Mouse (Mus musculus) liver, adult 2 months (tissue): ENCODE results near the gene Ptger1. TPM values are rescaled to one million over a fixed set of nuclear protein-coding genes. Genes with fewer than 3 reads are reported as not detected.

Experiments used
- DNase-seq: peaks from one replicate; pipeline ENCODE4 v3.0.0-alpha.2; 2011; ENCODE audit warnings: low read depth, low spot score; ENCODE audit errors: extremely low read depth
- H3K27ac ChIP-seq: fragments of 200-500 bp; replicated peaks from 2 replicates; pipeline ENCODE4 v1.5.1; 2012; ENCODE audit warnings: low read depth, mild to moderate bottlenecking, control low read depth, inconsistent platforms, low read length; ENCODE audit not compliant: insufficient read depth
- H3K27me3 ChIP-seq: fragments of 200-500 bp; 2 replicates; pipeline ENCODE4 v1.6.1; 2012; ENCODE audit warnings: mild to moderate bottlenecking, moderate library complexity, low read length, inconsistent platforms; ENCODE audit not compliant: control insufficient read depth, insufficient read depth
- H3K36me3 ChIP-seq: fragments of 200-500 bp; 2 replicates; pipeline ENCODE4 v1.6.1; 2012; ENCODE audit warnings: low read length, inconsistent platforms; ENCODE audit not compliant: control insufficient read depth, insufficient read depth
- H3K4me1 ChIP-seq: fragments of 200-500 bp; 2 replicates; pipeline ENCODE4 v1.6.1; 2011; ENCODE audit warnings: low read length; ENCODE audit not compliant: control insufficient read depth, insufficient read depth
- H3K4me3 ChIP-seq: fragments of 200-500 bp; 2 replicates; pipeline ENCODE4 v1.5.1; 2011; ENCODE audit warnings: low read depth, mild to moderate bottlenecking, control low read depth, low read length, moderate library complexity; ENCODE audit not compliant: insufficient read depth
- H3K79me2 ChIP-seq: fragments of 200-500 bp; 2 replicates; pipeline ENCODE4 v1.6.1; 2012; ENCODE audit warnings: inconsistent platforms, mild to moderate bottlenecking, low read length, moderate library complexity; ENCODE audit not compliant: control insufficient read depth, insufficient read depth
- H3K9ac ChIP-seq: fragments of 200-500 bp; 2 replicates; pipeline ENCODE4 v1.6.1; 2012; ENCODE audit warnings: low read depth, mild to moderate bottlenecking, control low read depth, inconsistent platforms, low read length
- CTCF ChIP-seq: fragments of 200-500 bp; IDR thresholded peaks from 2 replicates; pipeline ENCODE4 v1.5.1; 2011; ENCODE audit warnings: low read depth, low read length, control low read depth
- POLR2A ChIP-seq: fragments of 200-500 bp; IDR thresholded peaks from 2 replicates; pipeline ENCODE4 v1.6.1; 2011; ENCODE audit warnings: low read length, control low read depth; ENCODE audit not compliant: insufficient read depth; ENCODE audit errors: extremely low read depth
- WGBS: fragments of 180-500 bp; shearing (Covaris S2); methylation state at CpG from one replicate; pipeline ENCODE4 v1.1.7; 2018; 5-methylcytosine and 5-hydroxymethylcytosine counted together
- polyA plus RNA-seq: library from polyadenylated mRNA; depleted of rRNA; stranded (reverse); fragments of >200 nt; gene quantifications from 2 replicates; pipeline ENCODE4 v1.2.3, GENCODE M21; 2012
- total RNA-seq: library from RNA; depleted of rRNA; stranded (reverse); fragments of >200 nt; gene quantifications from 2 replicates; pipeline ENCODE4 v1.2.3, GENCODE M21; 2014

The Ptger1 gene
- total and polyA plus RNA-seq, 2 experiments = under 0.01 to 0.11 TPM

GRCm38 (mm10) chr8:83639649-83640048 lies 26.8 kb upstream of the Ptger1 start:
- Histone ChIP-seq H3K9ac (no peak overlapping the region), H3K27ac (no peak overlapping the region), H3K36me3 (no peaks in the 10 kb centered on the region), H3K4me3 (no peak overlapping the region), H3K4me1 (no peaks in the 10 kb centered on the region), H3K79me2 (no peaks in the 10 kb centered on the region), H3K27me3 (peaks cover 3% of the 10 kb centered on the region; the same call in 1 of the 2 replicates)
- TF ChIP-seq CTCF (no peak), POLR2A (no peak)
- no peak for DNase-seq
- 64% methylated on average over 5 of the region's 5 CpGs for WGBS

GRCm38 (mm10) chr8:83647511-83647910 lies 19.0 kb upstream of the Ptger1 start:
- no peak for DNase-seq
- H3K4me3 ChIP-seq = no peak overlapping the region
- no peak overlapping the region for H3K27ac ChIP-seq
- H3K36me3 ChIP-seq = no peaks in the 10 kb centered on the region
- no peaks in the 10 kb centered on the region for H3K79me2 ChIP-seq
- peaks cover 2% of the 10 kb centered on the region for H3K4me1 ChIP-seq
- no peak overlapping the region for H3K9ac ChIP-seq
- TF ChIP-seq POLR2A (no peak), CTCF (no peak)
- 98% methylated on average over 11 of the region's 11 CpGs for WGBS
- no peaks in the 10 kb centered on the region for H3K27me3 ChIP-seq

GRCm38 (mm10) chr8:83648031-83648430 lies 18.4 kb upstream of the Ptger1 start:
- 96% methylated on average over 4 of the region's 4 CpGs for WGBS
- DNase-seq = no peak
- Histone ChIP-seq H3K4me1 (peaks cover 2% of the 10 kb centered on the region), H3K79me2 (no peaks in the 10 kb centered on the region), H3K27ac (no peak overlapping the region), H3K36me3 (no peaks in the 10 kb centered on the region), H3K27me3 (no peaks in the 10 kb centered on the region), H3K4me3 (no peak overlapping the region), H3K9ac (no peak overlapping the region)
- TF ChIP-seq POLR2A = no peak
- TF ChIP-seq CTCF = no peak

GRCm38 (mm10) chr8:83649699-83650098 lies 16.8 kb upstream of the Ptger1 start:
- Histone ChIP-seq H3K79me2 (no peaks in the 10 kb centered on the region), H3K27ac (no peak overlapping the region), H3K27me3 (no peaks in the 10 kb centered on the region), H3K4me1 (peaks cover 5% of the 10 kb centered on the region), H3K36me3 (no peaks in the 10 kb centered on the region), H3K9ac (no peak overlapping the region), H3K4me3 (no peak overlapping the region)
- TF ChIP-seq POLR2A (no peak), CTCF (no peak)
- 97% methylated on average over 6 of the region's 6 CpGs for WGBS
- DNase-seq = no peak

DNA sequence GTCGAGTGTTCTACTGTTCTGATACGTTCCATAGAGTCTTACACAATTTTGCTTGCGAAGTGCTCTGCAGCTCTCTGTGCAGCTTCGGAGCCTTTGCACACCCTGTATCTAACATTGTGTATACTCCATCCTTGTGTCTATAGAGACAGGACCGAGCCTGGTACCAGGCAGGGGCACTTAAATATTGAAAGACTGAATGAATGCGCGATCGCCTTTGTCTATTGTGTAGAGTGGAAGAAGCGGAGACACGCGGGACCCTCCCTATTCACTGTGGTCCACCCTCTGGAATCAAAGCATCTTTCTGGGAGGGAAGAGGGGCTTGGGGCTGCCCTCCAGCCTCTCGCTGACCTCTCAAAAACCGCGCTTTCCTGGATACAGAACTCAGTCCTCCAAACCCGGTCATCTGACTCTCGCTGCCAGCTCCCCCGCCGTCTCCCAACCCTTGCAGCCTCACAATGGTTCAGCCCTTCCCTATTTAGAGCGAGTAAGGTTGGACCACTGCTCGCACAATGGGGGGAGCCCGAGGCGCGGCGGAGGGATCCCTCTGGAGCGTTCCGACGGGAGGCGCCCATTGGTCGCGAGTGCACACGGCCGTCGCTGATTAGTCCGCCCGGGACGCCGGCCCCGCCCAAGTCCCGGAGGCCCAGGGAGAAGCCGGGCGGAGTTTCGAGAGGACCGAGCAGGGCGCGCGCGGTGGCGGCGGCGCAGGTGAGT lies 14.3 kb upstream of the Ptger1 start, which contains the start of gene Gipc1:
Gene Gipc1, plus strand, starts transcription at position 648 of the 714 bp plus-strand sequence.
- DNase-seq = peak; percentile 91
- peak within 1 kb of the TSS; percentile 77 for H3K4me3 ChIP-seq
- no peaks in the 10 kb centered on the region for H3K36me3 ChIP-seq
- peaks cover 5% of the 10 kb centered on the region for H3K4me1 ChIP-seq
- WGBS = 3% methylated on average over 50 of the region's 50 CpGs
- no peaks in the 10 kb centered on the region for H3K79me2 ChIP-seq
- 0 out of 2 replicates have a peak within 1 kb of the TSS, but pooled peaks have one; percentile 13 for H3K27ac ChIP-seq
- TF ChIP-seq CTCF (no peak), POLR2A (no peak)
- peak within 1 kb of the TSS; percentile 84 for H3K9ac ChIP-seq
- H3K27me3 ChIP-seq = no peaks in the 10 kb centered on the region
